Mouse (Mus musculus) stomach, postnatal 0 days (tissue): Measurements from ENCODE around the gene Cers6. TPM values are rescaled to one million over a fixed set of nuclear protein-coding genes. Genes with fewer than 3 reads are reported as not detected.

Source experiments
- ATAC-seq: fragments of 200-750 bp; cut with Nextera tagmentation; 2 replicates; pipeline ENCODE4 v1.8.0; 2017; ENCODE audit not compliant: low FRiP score, low TSS enrichment
- DNase-seq: peaks from one replicate; pipeline ENCODE4 v3.0.0-alpha.2; 2016; ENCODE audit warnings: low spot score
- H3K27ac ChIP-seq: fragments of 300-500 bp; sonication (generic); replicated peaks from 2 replicates; pipeline ENCODE4 v1.5.1; 2014; ENCODE audit warnings: mild to moderate bottlenecking, control low read depth
- H3K27me3 ChIP-seq: fragments of 300-500 bp; sonication (generic); 2 replicates; pipeline ENCODE4 v1.6.1; 2014; ENCODE audit warnings: low read length; ENCODE audit not compliant: control insufficient read depth, insufficient read depth
- H3K36me3 ChIP-seq: fragments of 300-500 bp; sonication (generic); 2 replicates; pipeline ENCODE4 v1.6.1; 2014; ENCODE audit warnings: low read length, mixed read lengths; ENCODE audit not compliant: control insufficient read depth, insufficient read depth
- H3K4me1 ChIP-seq: fragments of 300-500 bp; sonication (generic); replicated peaks from 2 replicates; pipeline ENCODE4 v1.6.1; 2014; ENCODE audit warnings: antibody characterized with exemption; ENCODE audit not compliant: control insufficient read depth, insufficient read depth
- H3K4me2 ChIP-seq: fragments of 300-500 bp; sonication (generic); replicated peaks from 2 replicates; pipeline ENCODE4 v1.6.1; 2014; ENCODE audit warnings: low read depth, mild to moderate bottlenecking, control low read depth, moderate library complexity
- H3K4me3 ChIP-seq: fragments of 300-500 bp; sonication (generic); 2 replicates; pipeline ENCODE4 v1.5.1; 2014; ENCODE audit warnings: low read depth, low read length, control low read depth
- H3K9ac ChIP-seq: fragments of 300-500 bp; sonication (generic); 2 replicates; pipeline ENCODE4 v1.6.1; 2014; ENCODE audit warnings: mild to moderate bottlenecking, low read length, control low read depth, mixed read lengths
- H3K9me3 ChIP-seq: fragments of 300-500 bp; sonication (generic); 2 replicates; pipeline ENCODE4 v1.6.1; 2016; ENCODE audit warnings: low read length; ENCODE audit not compliant: control insufficient read depth
- CTCF ChIP-seq: IDR thresholded peaks from 2 replicates; pipeline ENCODE4 v1.5.1; 2016; ENCODE audit warnings: antibody characterized with exemption, low read depth, mild to moderate bottlenecking, moderate library complexity
- EP300 ChIP-seq: optimal IDR thresholded peaks from 2 replicates; pipeline ENCODE3; 2016; ENCODE audit warnings: antibody characterized with exemption
- WGBS: fragments of 180-500 bp; shearing (Covaris S2); extraction: QIAGEN DNeasy Blood & Tissue Kit; methylation state at CpG from one replicate; pipeline ENCODE4 v1.1.7; 2014; 5-methylcytosine and 5-hydroxymethylcytosine counted together
- polyA plus RNA-seq: library from polyadenylated mRNA; unstranded; fragments of >200 nt; fragmentation: Nextera tagmentation; extraction: Ambion mirVana; gene quantifications from 2 replicates; pipeline ENCODE4 v1.2.1, GENCODE M21; 2015

The Cers6 gene
- polyA plus RNA-seq, 1 experiment from 2014 or later: 8.0 TPM

DNA sequence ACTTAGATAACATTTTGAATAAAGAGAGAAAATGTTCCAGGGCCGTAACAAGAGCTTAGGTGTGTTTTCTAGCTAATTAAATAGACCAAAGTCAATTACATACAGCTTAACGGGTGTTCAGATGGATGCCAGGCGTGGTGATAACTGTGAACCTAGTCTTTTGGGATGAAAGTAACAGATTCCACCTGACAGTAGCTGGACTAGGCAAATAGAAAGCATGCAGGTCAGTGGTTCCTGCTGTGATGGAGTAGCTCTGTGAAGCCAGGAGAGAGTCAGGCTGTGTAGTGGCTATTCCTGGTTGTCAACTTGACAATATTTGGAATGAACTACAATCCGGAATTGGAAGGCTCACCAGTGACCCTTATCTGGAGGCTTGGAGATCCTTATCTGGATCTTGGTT, 56.3 kb downstream of the Cers6 start:
- no peaks in the 10 kb centered on the region for H3K36me3 ChIP-seq
- ATAC-seq: no peak
- no peak for TF ChIP-seq CTCF
- no peak for TF ChIP-seq EP300
- H3K27ac ChIP-seq: no peak overlapping the region
- WGBS: 76% methylated on average over 4 of the region's 4 CpGs
- H3K4me1 ChIP-seq: no peaks in the 10 kb centered on the region
- DNase-seq: no peak
- no peaks in the 10 kb centered on the region for H3K9me3 ChIP-seq
- H3K27me3 ChIP-seq: no peaks in the 10 kb centered on the region
- H3K9ac ChIP-seq: no peak overlapping the region
- H3K4me3 ChIP-seq: no peak overlapping the region
- H3K4me2 ChIP-seq: no peak overlapping the region

DNA sequence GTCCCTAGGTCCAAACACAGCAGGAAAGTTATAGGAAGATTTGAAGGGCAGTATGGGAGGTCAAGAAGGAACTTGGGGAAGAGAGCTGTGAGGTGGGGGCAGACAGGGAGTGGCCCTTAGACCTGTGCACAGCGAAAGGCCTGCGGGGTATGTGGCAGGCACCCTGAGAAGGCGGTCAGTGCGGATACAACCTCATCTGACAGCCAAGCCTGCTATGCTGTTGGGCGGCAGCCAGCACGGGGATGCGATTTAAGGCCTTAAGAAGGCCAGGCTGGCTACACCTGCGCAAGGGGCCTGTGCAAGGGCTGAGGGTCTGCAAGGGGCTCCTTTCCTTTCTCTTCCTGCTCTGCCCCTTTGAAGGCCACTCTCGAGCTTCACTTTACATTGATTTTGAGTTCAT, 63.1 kb downstream of the Cers6 start:
- Histone ChIP-seq H3K4me2 (no peak overlapping the region), H3K27ac (no peak overlapping the region), H3K9ac (no peak overlapping the region), H3K4me1 (no peaks in the 10 kb centered on the region), H3K27me3 (no peaks in the 10 kb centered on the region), H3K9me3 (no peaks in the 10 kb centered on the region), H3K36me3 (no peaks in the 10 kb centered on the region), H3K4me3 (no peak overlapping the region)
- ATAC-seq: no peak
- no peak for DNase-seq
- TF ChIP-seq EP300 (no peak), CTCF (no peak)
- WGBS: 82% methylated on average over 9 of the region's 9 CpGs

DNA sequence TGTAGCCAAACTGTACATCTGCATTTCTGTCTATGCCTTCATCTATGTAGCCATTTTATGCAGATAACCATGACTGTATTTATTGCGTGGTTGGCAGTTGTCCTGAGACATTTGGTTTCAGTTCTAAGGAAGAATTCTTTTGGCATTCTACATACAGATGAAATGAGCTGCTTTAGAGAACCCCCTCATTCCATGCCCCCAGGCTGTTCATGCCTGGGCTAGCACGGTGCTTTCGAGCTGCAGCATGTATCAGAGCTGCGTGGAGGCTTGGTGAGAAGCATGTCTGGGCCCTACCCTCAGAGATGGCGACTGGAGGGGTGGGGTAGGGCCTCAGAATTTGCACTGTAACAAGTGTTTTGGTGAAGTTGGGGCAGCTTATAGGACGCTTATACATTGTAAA, 64.3 kb downstream of the Cers6 start:
- Histone ChIP-seq H3K4me2 (no peak overlapping the region), H3K27ac (no peak overlapping the region), H3K4me3 (no peak overlapping the region), H3K27me3 (no peaks in the 10 kb centered on the region), H3K4me1 (no peaks in the 10 kb centered on the region), H3K9me3 (no peaks in the 10 kb centered on the region), H3K9ac (no peak overlapping the region), H3K36me3 (no peaks in the 10 kb centered on the region)
- DNase-seq (no peak), ATAC-seq (0 out of 2 replicates have a peak, but pooled peaks have one; percentile 40)
- no peak for TF ChIP-seq CTCF
- TF ChIP-seq EP300: no peak
- 76% methylated on average over 6 of the region's 6 CpGs for WGBS

DNA sequence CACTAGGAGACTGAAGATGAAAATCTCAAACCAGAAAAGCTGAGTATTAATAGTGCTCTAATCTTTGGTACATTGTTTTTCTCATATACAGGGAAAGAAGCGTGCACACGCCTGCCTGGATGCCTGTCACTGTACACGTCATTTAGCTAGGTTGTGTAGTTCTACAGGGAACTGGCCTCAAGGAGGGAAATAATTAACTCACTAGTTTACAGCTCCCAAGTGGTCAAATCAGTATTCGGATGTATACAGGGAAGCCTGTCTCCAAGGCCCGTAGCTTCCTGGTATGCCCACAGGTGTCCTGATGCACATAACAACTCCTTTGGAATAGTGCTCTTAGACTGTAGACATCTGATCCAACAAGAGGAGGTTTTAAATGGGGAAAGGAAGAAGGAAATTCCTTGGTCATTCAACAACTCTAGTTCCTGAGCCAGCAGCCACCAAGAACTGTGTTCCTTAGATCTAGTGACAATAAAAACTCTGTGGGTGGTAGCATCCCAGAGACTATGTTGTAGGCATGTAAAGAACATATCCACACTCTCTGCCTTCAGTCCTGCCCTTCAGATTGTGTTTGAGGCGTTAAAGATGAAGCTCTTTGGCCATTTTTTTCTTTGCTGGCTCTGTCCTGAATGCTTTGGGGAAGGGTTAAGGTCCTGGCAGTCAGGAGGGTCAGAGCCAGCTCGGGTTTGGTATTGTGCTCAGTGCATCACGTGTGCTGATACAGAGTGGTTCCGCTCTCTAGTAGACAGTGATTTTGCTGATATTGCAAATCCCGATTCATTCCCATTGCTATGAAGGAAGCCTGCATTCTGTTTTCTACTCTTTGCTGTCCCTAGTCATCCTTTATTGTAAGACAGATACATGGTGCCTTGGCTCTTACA, 65.9 kb downstream of the Cers6 start:
- TF ChIP-seq CTCF: no peak
- TF ChIP-seq EP300: no peak
- H3K36me3 ChIP-seq: no peaks in the 10 kb centered on the region
- WGBS: 83% methylated on average over 10 of the region's 10 CpGs
- H3K4me3 ChIP-seq: no peak overlapping the region
- no peaks in the 10 kb centered on the region for H3K9me3 ChIP-seq
- ATAC-seq: peak; percentile 45; the same call in 1 of the 2 replicates
- H3K27me3 ChIP-seq: no peaks in the 10 kb centered on the region
- no peaks in the 10 kb centered on the region for H3K4me1 ChIP-seq
- DNase-seq: no peak
- no peak overlapping the region for H3K9ac ChIP-seq
- no peak overlapping the region for H3K27ac ChIP-seq
- H3K4me2 ChIP-seq: no peak overlapping the region

DNA sequence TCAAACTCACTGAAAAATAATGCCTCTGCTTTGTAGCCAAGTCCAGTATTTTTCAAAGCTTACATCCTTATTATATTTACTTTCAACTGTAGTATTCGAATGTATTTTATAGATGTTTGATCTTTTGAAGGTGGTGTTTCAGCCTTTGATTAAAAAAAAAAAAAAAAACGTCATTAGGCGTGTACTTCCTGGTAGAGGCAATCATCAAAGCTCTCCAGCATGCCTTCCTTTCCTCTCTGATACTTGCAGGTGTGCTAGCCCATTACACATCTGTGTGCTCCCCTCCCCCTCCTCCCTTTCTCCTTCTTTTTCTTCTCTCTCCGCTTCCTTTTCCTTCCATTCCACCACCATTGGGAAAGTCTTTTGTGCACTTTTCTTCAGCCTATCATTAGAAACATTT, 71.0 kb downstream of the Cers6 start:
- H3K27me3 ChIP-seq: no peaks in the 10 kb centered on the region
- ATAC-seq (no peak), DNase-seq (no peak)
- peak; percentile 25 for TF ChIP-seq EP300
- no peak for TF ChIP-seq CTCF
- H3K9ac ChIP-seq: no peak overlapping the region
- no peaks in the 10 kb centered on the region for H3K9me3 ChIP-seq
- H3K4me3 ChIP-seq: no peak overlapping the region
- H3K4me2 ChIP-seq: no peak overlapping the region
- H3K27ac ChIP-seq: no peak overlapping the region
- WGBS: 47% methylated on average over 4 of the region's 4 CpGs
- no peaks in the 10 kb centered on the region; the same call in 1 of the 2 replicates for H3K4me1 ChIP-seq
- no peaks in the 10 kb centered on the region for H3K36me3 ChIP-seq

DNA sequence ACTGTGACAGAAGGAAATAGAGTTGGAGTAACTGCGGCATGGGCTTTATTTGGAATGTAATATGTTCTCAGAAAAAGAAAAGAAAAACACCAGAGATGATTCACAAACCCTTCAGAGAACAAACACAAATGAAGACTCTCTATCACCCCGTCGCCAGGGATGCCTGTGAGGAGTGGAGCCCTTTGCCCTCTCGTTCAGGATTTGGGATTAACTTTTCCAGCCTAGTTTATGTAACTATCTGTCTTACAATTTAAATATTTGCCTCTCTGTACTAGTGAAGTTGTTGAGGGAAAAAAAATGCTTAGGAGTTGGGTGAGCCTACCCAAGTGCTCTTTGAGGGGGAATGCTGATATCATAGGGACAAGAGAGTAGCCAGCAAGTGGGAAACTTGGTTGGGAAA, 71.4 kb downstream of the Cers6 start:
- H3K27me3 ChIP-seq: no peaks in the 10 kb centered on the region
- no peak overlapping the region for H3K4me3 ChIP-seq
- TF ChIP-seq CTCF (no peak), EP300 (no peak)
- ATAC-seq (no peak), DNase-seq (no peak)
- H3K36me3 ChIP-seq: no peaks in the 10 kb centered on the region
- WGBS: 27% methylated on average over 4 of the region's 4 CpGs
- H3K9ac ChIP-seq: no peak overlapping the region
- H3K27ac ChIP-seq: no peak overlapping the region
- no peaks in the 10 kb centered on the region for H3K9me3 ChIP-seq
- no peaks in the 10 kb centered on the region; the same call in 1 of the 2 replicates for H3K4me1 ChIP-seq
- H3K4me2 ChIP-seq: no peak overlapping the region
